Mouse (Mus musculus): ENCODE measurements around the gene Pde7b. TPM values are rescaled to one million over a fixed set of nuclear protein-coding genes. Genes with fewer than 3 reads are reported as not detected.

Gene Pde7b
- polyA plus RNA-seq, 1 experiment from 2014 or later = 2.3 TPM

DNA sequence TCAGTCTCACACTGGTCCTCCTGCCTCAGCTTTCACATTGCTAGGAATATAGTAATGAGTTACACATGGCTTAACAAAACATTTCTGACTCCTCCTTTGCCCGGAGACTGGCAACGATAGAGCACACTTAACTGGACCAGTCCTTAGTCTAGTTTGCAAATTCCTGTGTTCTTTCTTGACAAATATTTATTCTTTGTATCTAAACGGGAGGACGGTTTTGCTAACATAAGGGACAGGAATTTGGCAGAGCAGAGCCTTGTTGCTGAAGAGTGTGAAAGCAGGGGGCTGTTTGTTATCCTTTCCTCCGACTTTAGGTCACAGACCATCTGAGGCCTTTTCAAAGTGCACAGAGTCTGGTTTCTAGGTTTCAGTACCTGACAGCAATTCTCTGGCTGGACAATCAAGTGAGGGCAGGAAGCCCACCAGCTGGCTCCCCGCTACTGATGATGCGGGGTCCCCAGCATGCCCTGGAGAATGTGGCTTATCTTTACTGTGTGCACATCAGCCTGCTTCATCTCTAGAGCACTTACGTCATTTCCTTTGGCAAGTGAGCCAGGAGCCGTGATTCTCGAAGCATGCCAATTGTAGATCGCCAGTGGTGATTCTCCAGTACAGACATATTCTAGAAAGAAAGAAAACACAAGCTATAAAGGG lies 306.5 kb downstream of the Pde7b start:
- Histone ChIP-seq H3K27ac (replicated peaks) (no peak overlapping the region), H3K4me2 (replicated peaks; ENCODE audit: low read depth) (no peak overlapping the region), H3K9ac (ENCODE audit: low read length) (no peak overlapping the region), H3K27me3 (ENCODE audit: control insufficient read depth, insufficient read depth, low read length) (no peaks in the 10 kb centered on the region), H3K9me3 (ENCODE audit: control insufficient read depth, low read length) (no peaks in the 10 kb centered on the region), H3K36me3 (ENCODE audit: control insufficient read depth, insufficient read depth, low read length) (no peaks in the 10 kb centered on the region), H3K4me1 (replicated peaks; ENCODE audit: control insufficient read depth, insufficient read depth) (no peaks in the 10 kb centered on the region), H3K4me3 (ENCODE audit: low read depth, low read length) (no peak overlapping the region)
- 27% methylated on average over 11 of the region's 11 CpGs for WGBS
- ATAC-seq (ENCODE audit: low FRiP score, low TSS enrichment) (no peak), DNase-seq (ENCODE audit: low spot score) (no peak)
- TF ChIP-seq CTCF (IDR thresholded peaks at IDR 0.05; ENCODE audit: low read depth) = no peak
- no peak for TF ChIP-seq EP300 (optimal IDR thresholded peaks at IDR 0.05)

DNA sequence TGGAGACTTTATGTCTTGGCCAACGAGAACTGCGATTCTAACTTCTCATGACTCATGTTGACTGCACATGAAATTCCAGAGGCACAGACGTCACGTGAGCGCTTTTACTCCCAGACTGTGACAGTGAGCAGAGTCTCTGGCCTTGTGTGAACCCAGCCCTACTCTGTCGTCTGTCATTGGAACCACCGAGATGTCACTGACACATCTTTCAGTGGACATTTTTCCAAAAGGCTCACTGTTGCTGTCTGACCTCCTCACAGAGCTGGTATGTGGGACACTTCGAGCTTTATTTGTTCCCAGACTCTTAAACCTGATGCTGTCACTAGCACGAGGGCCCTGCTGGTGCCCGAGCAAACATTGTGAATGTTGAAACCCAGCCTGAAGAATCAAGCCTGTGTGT lies 315.7 kb downstream of the Pde7b start:
- Histone ChIP-seq H3K27ac (replicated peaks) (no peak overlapping the region), H3K4me1 (replicated peaks; ENCODE audit: control insufficient read depth, insufficient read depth) (no peaks in the 10 kb centered on the region), H3K4me3 (ENCODE audit: low read depth, low read length) (no peak overlapping the region), H3K9ac (ENCODE audit: low read length) (no peak overlapping the region), H3K36me3 (ENCODE audit: control insufficient read depth, insufficient read depth, low read length) (no peaks in the 10 kb centered on the region), H3K4me2 (replicated peaks; ENCODE audit: low read depth) (no peak overlapping the region), H3K27me3 (ENCODE audit: control insufficient read depth, insufficient read depth, low read length) (no peaks in the 10 kb centered on the region), H3K9me3 (ENCODE audit: control insufficient read depth, low read length) (no peaks in the 10 kb centered on the region)
- TF ChIP-seq EP300 (optimal IDR thresholded peaks at IDR 0.05) (no peak), CTCF (IDR thresholded peaks at IDR 0.05; ENCODE audit: low read depth) (no peak)
- DNase-seq (ENCODE audit: low spot score) = no peak
- ATAC-seq (ENCODE audit: low FRiP score, low TSS enrichment) = peak; percentile 21; the same call in 1 of the 2 replicates
- 59% methylated on average over 10 of the region's 10 CpGs for WGBS

DNA sequence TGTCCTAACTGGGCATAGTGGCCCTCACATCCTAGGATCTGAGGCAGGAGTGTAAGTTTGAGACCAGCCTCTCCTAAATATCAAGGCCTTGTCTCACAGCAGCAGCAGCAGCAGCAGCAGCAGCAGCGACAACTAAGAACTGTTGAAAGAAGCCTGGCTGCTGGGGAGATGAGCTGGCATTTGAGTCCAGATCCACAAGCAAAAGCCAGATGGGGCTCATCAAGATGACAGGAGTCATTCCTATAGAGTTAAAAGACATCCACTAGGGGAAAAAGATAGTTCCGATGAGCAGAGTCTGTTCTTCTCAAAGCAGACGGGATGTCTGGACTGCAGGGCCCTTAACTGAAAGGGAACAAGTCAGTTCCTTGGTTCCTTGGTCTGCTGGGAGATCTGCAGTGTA lies 316.5 kb downstream of the Pde7b start:
- TF ChIP-seq EP300 (optimal IDR thresholded peaks at IDR 0.05) (no peak), CTCF (IDR thresholded peaks at IDR 0.05; ENCODE audit: low read depth) (0 out of 2 replicates have a peak, but pooled peaks have one; percentile 5)
- DNase-seq (ENCODE audit: low spot score) = no peak
- Histone ChIP-seq H3K4me2 (replicated peaks; ENCODE audit: low read depth) (no peak overlapping the region), H3K4me3 (ENCODE audit: low read depth, low read length) (no peak overlapping the region), H3K9me3 (ENCODE audit: control insufficient read depth, low read length) (no peaks in the 10 kb centered on the region), H3K9ac (ENCODE audit: low read length) (no peak overlapping the region), H3K4me1 (replicated peaks; ENCODE audit: control insufficient read depth, insufficient read depth) (no peaks in the 10 kb centered on the region), H3K27me3 (ENCODE audit: control insufficient read depth, insufficient read depth, low read length) (no peaks in the 10 kb centered on the region), H3K27ac (replicated peaks) (no peak overlapping the region), H3K36me3 (ENCODE audit: control insufficient read depth, insufficient read depth, low read length) (no peaks in the 10 kb centered on the region)
- WGBS = 66% methylated on average over 3 of the region's 3 CpGs
- ATAC-seq (ENCODE audit: low FRiP score, low TSS enrichment) = no peak

DNA sequence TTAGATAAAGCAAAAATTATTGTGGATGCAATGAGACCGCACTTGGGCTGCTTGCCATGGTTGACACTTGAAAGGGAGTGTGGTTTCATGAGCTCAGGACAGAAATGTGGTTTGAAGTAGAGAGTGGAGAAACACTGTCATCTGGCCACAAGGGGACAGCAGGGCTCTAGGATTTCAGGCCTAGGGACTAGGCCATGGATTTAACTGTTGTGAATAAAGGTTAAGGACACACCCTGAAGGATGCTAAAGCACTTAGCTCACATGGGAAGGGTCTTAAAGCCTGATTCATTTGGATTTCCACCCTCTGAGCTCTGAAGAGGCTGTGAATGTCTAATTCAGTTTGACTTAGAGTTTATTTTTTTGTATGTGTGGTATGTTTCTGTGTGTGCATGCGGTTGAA lies 319.4 kb downstream of the Pde7b start:
- no peak overlapping the region for H3K9ac ChIP-seq (ENCODE audit: low read length)
- TF ChIP-seq CTCF (IDR thresholded peaks at IDR 0.05; ENCODE audit: low read depth) (peak; percentile 98), EP300 (optimal IDR thresholded peaks at IDR 0.05) (no peak)
- no peak overlapping the region for H3K27ac ChIP-seq (replicated peaks)
- no peaks in the 10 kb centered on the region for H3K9me3 ChIP-seq (ENCODE audit: control insufficient read depth, low read length)
- no peaks in the 10 kb centered on the region for H3K36me3 ChIP-seq (ENCODE audit: control insufficient read depth, insufficient read depth, low read length)
- H3K4me3 ChIP-seq (ENCODE audit: low read depth, low read length) = no peak overlapping the region
- no peaks in the 10 kb centered on the region for H3K4me1 ChIP-seq (replicated peaks; ENCODE audit: control insufficient read depth, insufficient read depth)
- peak; percentile 63 for DNase-seq (ENCODE audit: low spot score)
- no peak overlapping the region for H3K4me2 ChIP-seq (replicated peaks; ENCODE audit: low read depth)
- peak; percentile 73; the same call in 1 of the 2 replicates for ATAC-seq (ENCODE audit: low FRiP score, low TSS enrichment)
- WGBS = 82% methylated on average over 2 of the region's 2 CpGs
- H3K27me3 ChIP-seq (ENCODE audit: control insufficient read depth, insufficient read depth, low read length) = no peaks in the 10 kb centered on the region

DNA sequence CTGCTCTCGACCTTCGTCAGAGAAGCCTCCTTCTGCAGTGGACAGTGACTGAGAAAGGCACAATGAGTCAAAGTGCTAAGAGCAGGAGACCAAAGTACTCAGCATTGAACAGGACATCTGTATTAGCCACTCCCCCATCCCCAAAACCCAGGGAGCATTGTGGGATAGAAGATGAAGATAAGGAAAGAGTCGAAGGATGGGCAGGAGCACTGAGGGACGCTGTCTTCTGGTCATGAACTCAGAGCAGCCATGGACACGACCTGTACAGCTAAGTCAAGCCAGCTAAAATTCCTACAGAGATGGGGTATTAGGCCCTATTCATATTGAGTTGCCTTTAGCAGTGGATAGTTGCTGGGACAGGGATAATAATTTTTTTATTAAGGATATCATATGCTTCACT lies 321.9 kb downstream of the Pde7b start:
- no peaks in the 10 kb centered on the region for H3K4me1 ChIP-seq (replicated peaks; ENCODE audit: control insufficient read depth, insufficient read depth)
- H3K9me3 ChIP-seq (ENCODE audit: control insufficient read depth, low read length) = no peaks in the 10 kb centered on the region
- WGBS = 81% methylated on average over 5 of the region's 5 CpGs
- DNase-seq (ENCODE audit: low spot score) (no peak), ATAC-seq (ENCODE audit: low FRiP score, low TSS enrichment) (no peak)
- no peak overlapping the region for H3K4me3 ChIP-seq (ENCODE audit: low read depth, low read length)
- H3K27me3 ChIP-seq (ENCODE audit: control insufficient read depth, insufficient read depth, low read length) = no peaks in the 10 kb centered on the region
- H3K27ac ChIP-seq (replicated peaks) = no peak overlapping the region
- TF ChIP-seq CTCF (IDR thresholded peaks at IDR 0.05; ENCODE audit: low read depth) (no peak), EP300 (optimal IDR thresholded peaks at IDR 0.05) (no peak)
- H3K36me3 ChIP-seq (ENCODE audit: control insufficient read depth, insufficient read depth, low read length) = no peaks in the 10 kb centered on the region
- no peak overlapping the region for H3K9ac ChIP-seq (ENCODE audit: low read length)
- no peak overlapping the region for H3K4me2 ChIP-seq (replicated peaks; ENCODE audit: low read depth)

DNA sequence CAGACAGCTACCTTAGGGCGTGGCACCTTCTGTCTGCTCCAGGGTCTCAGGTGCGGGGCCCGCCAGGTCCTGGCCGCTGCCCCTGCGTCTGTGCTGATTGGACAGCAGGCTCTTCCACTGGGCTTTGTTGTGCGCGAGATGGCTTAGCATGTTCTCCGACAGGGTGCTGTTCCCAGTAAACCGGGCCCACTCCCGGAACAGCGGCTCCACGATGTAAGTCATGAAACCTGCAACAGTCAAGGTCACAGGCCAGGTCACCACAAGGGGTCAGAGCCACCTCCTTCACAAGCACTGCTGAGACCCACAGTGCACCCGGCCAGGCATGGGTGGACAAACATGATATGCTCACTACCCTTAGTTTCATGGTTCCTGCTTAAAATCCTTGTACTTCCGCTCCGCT lies 324.5 kb downstream of the Pde7b start:
- H3K27me3 ChIP-seq (ENCODE audit: control insufficient read depth, insufficient read depth, low read length) = no peaks in the 10 kb centered on the region
- DNase-seq (ENCODE audit: low spot score) = no peak
- no peaks in the 10 kb centered on the region for H3K9me3 ChIP-seq (ENCODE audit: control insufficient read depth, low read length)
- peak overlapping the region; percentile 17; the same call in 1 of the 2 replicates for H3K4me2 ChIP-seq (replicated peaks; ENCODE audit: low read depth)
- no peak overlapping the region for H3K4me3 ChIP-seq (ENCODE audit: low read depth, low read length)
- no peak for ATAC-seq (ENCODE audit: low FRiP score, low TSS enrichment)
- H3K36me3 ChIP-seq (ENCODE audit: control insufficient read depth, insufficient read depth, low read length) = no peaks in the 10 kb centered on the region
- no peak overlapping the region for H3K9ac ChIP-seq (ENCODE audit: low read length)
- WGBS = 72% methylated on average over 15 of the region's 15 CpGs
- H3K4me1 ChIP-seq (replicated peaks; ENCODE audit: control insufficient read depth, insufficient read depth) = no peaks in the 10 kb centered on the region
- TF ChIP-seq CTCF (IDR thresholded peaks at IDR 0.05; ENCODE audit: low read depth) (peak; percentile 18; the same call in 1 of the 2 replicates), EP300 (optimal IDR thresholded peaks at IDR 0.05) (no peak)
- H3K27ac ChIP-seq (replicated peaks) = no peak overlapping the region
